Mouse (Mus musculus) small intestine, adult 2 months (tissue): ENCODE measurements at regions not wholly inside any gene's neighbourhood (a gene's known extent, or its start where the extent isn't known, plus 50 kb on each side); places are given as distances from the start of the nearest gene placed in this dataset.

Experiments
- H3K27ac ChIP-seq: fragments of 200-500 bp; 2 replicates; pipeline ENCODE4 v1.5.1; 2012; ENCODE audit warnings: low read depth, low read length, control low read depth, inconsistent platforms; ENCODE audit not compliant: insufficient read depth
- H3K27me3 ChIP-seq: fragments of 200-500 bp; 2 replicates; pipeline ENCODE4 v1.6.1; 2012; ENCODE audit warnings: mild to moderate bottlenecking, moderate library complexity, low read length, inconsistent platforms; ENCODE audit not compliant: control insufficient read depth, insufficient read depth
- H3K36me3 ChIP-seq: fragments of 200-500 bp; 2 replicates; pipeline ENCODE4 v1.6.1; 2012; ENCODE audit warnings: mild to moderate bottlenecking, low read length, control low read depth, inconsistent platforms; ENCODE audit not compliant: control insufficient read depth, insufficient read depth
- H3K4me1 ChIP-seq: fragments of 200-500 bp; 2 replicates; pipeline ENCODE4 v1.6.1; 2012; ENCODE audit warnings: low read length, inconsistent platforms, mixed read lengths; ENCODE audit not compliant: control insufficient read depth, insufficient read depth, insufficient read length
- H3K4me3 ChIP-seq: fragments of 200-500 bp; 2 replicates; pipeline ENCODE4 v1.5.1; 2012; ENCODE audit warnings: low read depth, mild to moderate bottlenecking, control low read depth, inconsistent platforms, low read length, moderate library complexity
- CTCF ChIP-seq: fragments of 200-500 bp; IDR thresholded peaks from 2 replicates; pipeline ENCODE4 v1.5.1; 2012; ENCODE audit warnings: low read depth, mild to moderate bottlenecking, control low read depth, inconsistent platforms, low read length, moderate library complexity, mixed read lengths; ENCODE audit not compliant: insufficient replicate concordance, insufficient read length; ENCODE audit errors: extremely low read depth
- POLR2A ChIP-seq: fragments of 200-500 bp; IDR thresholded peaks from 2 replicates; pipeline ENCODE4 v1.6.1; 2012; ENCODE audit warnings: low read depth, mild to moderate bottlenecking, control low read depth, inconsistent platforms, low read length, moderate library complexity
- WGBS: fragments of 180-500 bp; shearing (Covaris S2); methylation state at CpG from one replicate; pipeline ENCODE4 v1.1.7; 2018; 5-methylcytosine and 5-hydroxymethylcytosine counted together

GRCm38 (mm10) chr17:4176524-4176923 is 480.5 kb upstream of the Nox3 start:
- no peaks in the 10 kb centered on the region for H3K4me1 ChIP-seq
- no peaks in the 10 kb centered on the region for H3K27me3 ChIP-seq
- no peak overlapping the region for H3K27ac ChIP-seq
- TF ChIP-seq CTCF (no peak), POLR2A (no peak)
- 76% methylated on average over 3 of the region's 3 CpGs for WGBS
- no peak overlapping the region for H3K4me3 ChIP-seq
- H3K36me3 ChIP-seq, result no peaks in the 10 kb centered on the region

GRCm38 (mm10) chr17:4177485-4178150 is 481.6 kb upstream of the Nox3 start:
- H3K4me3 ChIP-seq, result no peak overlapping the region
- TF ChIP-seq CTCF (no peak), POLR2A (no peak)
- 23% methylated on average over 9 of the region's 9 CpGs for WGBS

GRCm38 (mm10) chr17:4179271-4179670 is 483.2 kb upstream of the Nox3 start:
- 47% methylated on average over 1 of the region's 1 CpGs for WGBS

More at GRCm38 (mm10) chr17:4177485-4178150, 481.6 kb upstream of the Nox3 start:
- Histone ChIP-seq H3K27me3 (no peaks in the 10 kb centered on the region), H3K36me3 (no peaks in the 10 kb centered on the region), H3K4me1 (no peaks in the 10 kb centered on the region), H3K27ac (no peak overlapping the region)

GRCm38 (mm10) chr17:4182106-4182505 is 486.0 kb upstream of the Nox3 start:
- no peaks in the 10 kb centered on the region for H3K36me3 ChIP-seq
- 87% methylated on average over 1 of the region's 1 CpGs for WGBS
- H3K27ac ChIP-seq, result no peak overlapping the region
- H3K4me1 ChIP-seq, result no peaks in the 10 kb centered on the region
- H3K4me3 ChIP-seq, result no peak overlapping the region
- TF ChIP-seq POLR2A, result no peak
- no peak for TF ChIP-seq CTCF
- H3K27me3 ChIP-seq, result no peaks in the 10 kb centered on the region

More at GRCm38 (mm10) chr17:4179271-4179670, 483.2 kb upstream of the Nox3 start:
- Histone ChIP-seq H3K27ac (no peak overlapping the region), H3K4me3 (no peak overlapping the region), H3K27me3 (no peaks in the 10 kb centered on the region), H3K4me1 (no peaks in the 10 kb centered on the region), H3K36me3 (no peaks in the 10 kb centered on the region)
- TF ChIP-seq CTCF (no peak), POLR2A (no peak)

- WGBS, result 26% methylated on average over 9 of the region's 9 CpGs
Measured at GRCm38 (mm10) chr17:4186802-4187201, 490.7 kb upstream of the Nox3 start.

GRCm38 (mm10) chr17:4187606-4188005 is 491.5 kb upstream of the Nox3 start:
- no peak overlapping the region for H3K4me3 ChIP-seq
- WGBS, result 89% methylated on average over 4 of the region's 4 CpGs
- H3K27me3 ChIP-seq, result no peaks in the 10 kb centered on the region
- TF ChIP-seq POLR2A (no peak), CTCF (no peak)
- H3K36me3 ChIP-seq, result no peaks in the 10 kb centered on the region
- no peak overlapping the region for H3K27ac ChIP-seq
- H3K4me1 ChIP-seq, result no peaks in the 10 kb centered on the region

More at GRCm38 (mm10) chr17:4186802-4187201, 490.7 kb upstream of the Nox3 start:
- Histone ChIP-seq H3K27ac (no peak overlapping the region), H3K4me3 (no peak overlapping the region), H3K27me3 (no peaks in the 10 kb centered on the region), H3K36me3 (no peaks in the 10 kb centered on the region), H3K4me1 (no peaks in the 10 kb centered on the region)
- TF ChIP-seq POLR2A (no peak), CTCF (no peak)

GRCm38 (mm10) chr17:4196793-4197448 is 500.9 kb upstream of the Nox3 start:
- H3K27me3 ChIP-seq, result no peaks in the 10 kb centered on the region
- 28% methylated on average over 8 of the region's 8 CpGs for WGBS
- TF ChIP-seq CTCF, result no peak
- no peak for TF ChIP-seq POLR2A

More at GRCm38 (mm10) chr17:4196793-4197448, 500.9 kb upstream of the Nox3 start:
- no peaks in the 10 kb centered on the region for H3K36me3 ChIP-seq
- no peaks in the 10 kb centered on the region for H3K4me1 ChIP-seq
- H3K27ac ChIP-seq, result no peak overlapping the region
- no peak overlapping the region for H3K4me3 ChIP-seq
